In the genomic region with DNA sequence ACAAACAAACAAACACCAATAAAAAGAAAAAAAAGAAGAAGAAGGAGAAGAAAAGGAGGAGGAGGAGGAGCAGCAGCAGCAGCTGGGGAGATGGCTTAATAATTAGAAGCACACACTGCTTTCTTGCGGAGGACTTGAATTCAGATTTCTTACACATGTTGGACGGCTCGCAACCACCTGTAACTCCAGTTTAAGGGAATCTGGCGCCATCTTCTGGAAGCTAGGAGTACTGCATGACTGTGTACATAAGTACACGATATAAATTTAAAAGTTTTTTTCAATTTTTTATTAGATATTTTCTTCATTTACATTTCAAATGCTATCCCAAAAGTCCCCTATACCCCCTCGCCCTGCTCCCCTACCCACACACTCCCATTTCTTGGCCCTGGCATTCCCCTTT, we compare ENCODE assay signal across 9 mouse cellular contexts. TPM values are rescaled to one million over a fixed set of nuclear protein-coding genes. Genes with fewer than 3 reads are reported as not detected.
DNase-seq lines count a peak whose midpoint lies in the region; ATAC-seq and TF ChIP-seq lines count a peak whose summit lies in the region.
"Had no signal": no experiment of that assay in that cellular context is flagged by ENCODE, and none has a peak within 500 bp of the region (broad histone marks: within the 10 kb centered on the region; RNA-seq: fewer than 3 reads in every experiment).

No protein-coding gene starts in this region.

- DNase-seq in kidney, adult 18-20 months, result peak; percentile 63
- no peak for DNase-seq in ES-E14 (ENCODE audit: low read depth, low spot score)
- peak; percentile 76 for DNase-seq in adrenal gland, postnatal 14 days
- DNase-seq in embryonic facial prominence, embryonic 10.5 days (ENCODE audit: low spot score), result peak; percentile 47
- DNase-seq in left cerebral cortex, postnatal 14 days (ENCODE audit: low spot score in 2 of 2), result peak; percentile 57 to 75
- DNase-seq in right cerebral cortex, postnatal 10 days (ENCODE audit: low spot score in 2 of 2), result peak; percentile 42 to 59

- no peaks in the 10 kb centered on the region for H3K27me3 ChIP-seq in kidney, embryonic 16.5 days (ENCODE audit: insufficient read depth, low read length)
- H3K27me3 ChIP-seq in embryonic facial prominence, embryonic 10.5 days (replicated peaks; ENCODE audit: low read depth, poor library complexity, severe bottlenecking), result peaks cover 8% of the 10 kb centered on the region; the same call in 1 of the 2 replicates

- H3K9ac ChIP-seq in kidney, embryonic 16.5 days (replicated peaks; ENCODE audit: low read length), result no peak overlapping the region
- no peak overlapping the region for H3K9ac ChIP-seq in ES-E14 (ENCODE audit: insufficient read depth, low read depth, low read length, poor library complexity, severe bottlenecking)

- 0 out of 2 replicates have a peak, but pooled peaks cover 7% of the 10 kb centered on the region for H3K4me1 ChIP-seq in kidney, embryonic 16.5 days (ENCODE audit: insufficient read depth, low read length)
- no peaks in the 10 kb centered on the region for H3K4me1 ChIP-seq in ES-E14 (ENCODE audit: control insufficient read depth in 2 of 2, insufficient read depth in 2 of 2, low read length in 2 of 2, poor library complexity in 1 of 2)
- 0 out of 2 replicates have a peak, but pooled peaks cover 3% of the 10 kb centered on the region for H3K4me1 ChIP-seq in embryonic facial prominence, embryonic 10.5 days

- H3K4me2 ChIP-seq in kidney, embryonic 16.5 days (replicated peaks; ENCODE audit: low read depth, low read length), result no peak overlapping the region

- no peaks in the 10 kb centered on the region for H3K36me3 ChIP-seq in kidney, embryonic 16.5 days (ENCODE audit: insufficient read depth, low read length)
- no peaks in the 10 kb centered on the region for H3K36me3 ChIP-seq in ES-E14 (ENCODE audit: control insufficient read depth, insufficient read depth, low read length, poor library complexity, severe bottlenecking)
- H3K36me3 ChIP-seq in embryonic facial prominence, embryonic 10.5 days (replicated peaks), result no peaks in the 10 kb centered on the region

- H3K27ac ChIP-seq in kidney, embryonic 16.5 days (ENCODE audit: low read length), result no peak overlapping the region
- H3K27ac ChIP-seq in ES-E14 (ENCODE audit: insufficient read depth, low read depth, low read length, poor library complexity, severe bottlenecking), result no peak overlapping the region
- H3K27ac ChIP-seq in embryonic facial prominence, embryonic 10.5 days (replicated peaks), result no peak overlapping the region

- H3K4me3 ChIP-seq in kidney, embryonic 16.5 days (ENCODE audit: low read length), result no peak overlapping the region
- no peak overlapping the region for H3K4me3 ChIP-seq in ES-E14 (ENCODE audit: insufficient read depth in 1 of 2, low read depth in 1 of 2, low read length in 2 of 2, poor library complexity in 1 of 2, severe bottlenecking in 1 of 2)
- no peak overlapping the region for H3K4me3 ChIP-seq in embryonic facial prominence, embryonic 10.5 days
- H3K4me3 ChIP-seq: megakaryocyte, embryonic 14.5 days had no signal

- intact Hi-C loops in left cerebral cortex, postnatal 14 days (cut with DNase I), result loop anchor here (2.0 kb wide), 1 partner anchor 43 kb away; a partner anchor contains a TSS

- ATAC-seq in kidney, embryonic 16.5 days (ENCODE audit: low FRiP score, low TSS enrichment), result no peak
- no peak for ATAC-seq in erythroid progenitor cell, adult 5-6 weeks (replicated peaks; ENCODE audit: low FRiP score, poor library complexity, severe bottlenecking)

- WGBS in kidney, embryonic 16.5 days, result 39% methylated on average over 6 of the region's 6 CpGs
- WGBS in embryonic facial prominence, embryonic 10.5 days, result 36% methylated on average over 6 of the region's 6 CpGs

- H3K9me3 ChIP-seq in kidney, embryonic 16.5 days (ENCODE audit: low read length), result no peaks in the 10 kb centered on the region
- H3K9me3 ChIP-seq in ES-E14 (ENCODE audit: control insufficient read depth, insufficient read depth, low read depth, low read length), result no peaks in the 10 kb centered on the region
- H3K9me3 ChIP-seq in embryonic facial prominence, embryonic 10.5 days, result no peaks in the 10 kb centered on the region
- H3K9me3 ChIP-seq: megakaryocyte, embryonic 14.5 days had no signal

- in situ Hi-C loops in ES-E14 (cut with MboI; ENCODE audit: low sequenced_read_pairs in 2 of 2, unreplicated experiment in 2 of 2), result loop anchor here in 1 of 2 experiments (10.0 kb wide), 1 partner anchor 117 kb away; no protein-coding TSS in a partner anchor

TF ChIP-seq in ES-E14, 5 proteins besides CTCF, POLR2A, EP300 and RAD21:
- no peak for TF ChIP-seq CHD2 (IDR thresholded peaks at IDR 0.05; ENCODE audit: low read depth, low read length)
- TF ChIP-seq ZC3H11A (IDR thresholded peaks at IDR 0.05; ENCODE audit: borderline replicate concordance, low read depth, low read length), result peak; percentile 52; the same call in 1 of the 2 replicates

RNA-seq across cellular contexts. Expression of a gene that starts 29.9 kb away (rescaled TPM):
- 0.44 and 0.54 TPM in 2 replicates for polyA plus RNA-seq in kidney, embryonic 16.5 days (2015; fragmentation: Nextera tagmentation; extraction: Ambion mirVana)
- total RNA-seq in ES-E14 (2012; rRNA removed), result not detected in 2 replicates
- total RNA-seq in adrenal gland, postnatal 14 days (2021), result 0.34 TPM in 1 of 2 replicates, not detected in the other
- polyA plus RNA-seq in embryonic facial prominence, embryonic 10.5 days (2016; fragmentation: Nextera tagmentation; extraction: Ambion mirVana), result not detected in 2 replicates
- total RNA-seq in left cerebral cortex, postnatal 14 days (2021), result under 1 TPM in 1 of 2 experiments, not detected in 1; 0.59 TPM
- total RNA-seq in erythroid progenitor cell, adult 5-6 weeks (2015; ENCODE audit: low replicate concordance), result not detected in 2 replicates
- not detected in 2 replicates for total RNA-seq in erythroid progenitor cell, adult 5-6 weeks (2017; ENCODE audit: low replicate concordance)

RNA-seq across cellular contexts. Expression of a gene that starts 38.0 kb away (rescaled TPM):
- 3.2 and 4.6 TPM in 2 replicates for polyA plus RNA-seq in kidney, embryonic 16.5 days (2015; fragmentation: Nextera tagmentation; extraction: Ambion mirVana)
- 27.3 and 38.5 TPM in 2 replicates for total RNA-seq in ES-E14 (2012; rRNA removed)
- total RNA-seq in adrenal gland, postnatal 14 days (2021), result 43.3 and 46.2 TPM in 2 replicates
- 3.5 and 4.0 TPM in 2 replicates for polyA plus RNA-seq in embryonic facial prominence, embryonic 10.5 days (2016; fragmentation: Nextera tagmentation; extraction: Ambion mirVana)
- total RNA-seq in left cerebral cortex, postnatal 14 days (2021), result 10 to 100 TPM; 62.3 to 66.2 TPM
- total RNA-seq in erythroid progenitor cell, adult 5-6 weeks (2015; ENCODE audit: low replicate concordance), result 13.8 and 15.1 TPM in 2 replicates
- 6.1 and 10.1 TPM in 2 replicates for total RNA-seq in erythroid progenitor cell, adult 5-6 weeks (2017; ENCODE audit: low replicate concordance)

RNA-seq across cellular contexts. Expression of a gene that starts 43.0 kb away (rescaled TPM):
- 0.15 TPM in 1 of 2 replicates, not detected in the other for polyA plus RNA-seq in kidney, embryonic 16.5 days (2015; fragmentation: Nextera tagmentation; extraction: Ambion mirVana)
- total RNA-seq in ES-E14 (2012; rRNA removed), result 1.1 and 1.3 TPM in 2 replicates
- 0.45 and 0.78 TPM in 2 replicates for total RNA-seq in adrenal gland, postnatal 14 days (2021)
- polyA plus RNA-seq in embryonic facial prominence, embryonic 10.5 days (2016; fragmentation: Nextera tagmentation; extraction: Ambion mirVana), result 0.14 and 0.19 TPM in 2 replicates
- 1 to 10 TPM; 4.4 to 5.7 TPM for total RNA-seq in left cerebral cortex, postnatal 14 days (2021)
- not detected in 2 replicates for total RNA-seq in erythroid progenitor cell, adult 5-6 weeks (2015; ENCODE audit: low replicate concordance)
- not detected in 2 replicates for total RNA-seq in erythroid progenitor cell, adult 5-6 weeks (2017; ENCODE audit: low replicate concordance)
